ENCODE assay signal across 7 mouse cellular contexts in the genomic region with DNA sequence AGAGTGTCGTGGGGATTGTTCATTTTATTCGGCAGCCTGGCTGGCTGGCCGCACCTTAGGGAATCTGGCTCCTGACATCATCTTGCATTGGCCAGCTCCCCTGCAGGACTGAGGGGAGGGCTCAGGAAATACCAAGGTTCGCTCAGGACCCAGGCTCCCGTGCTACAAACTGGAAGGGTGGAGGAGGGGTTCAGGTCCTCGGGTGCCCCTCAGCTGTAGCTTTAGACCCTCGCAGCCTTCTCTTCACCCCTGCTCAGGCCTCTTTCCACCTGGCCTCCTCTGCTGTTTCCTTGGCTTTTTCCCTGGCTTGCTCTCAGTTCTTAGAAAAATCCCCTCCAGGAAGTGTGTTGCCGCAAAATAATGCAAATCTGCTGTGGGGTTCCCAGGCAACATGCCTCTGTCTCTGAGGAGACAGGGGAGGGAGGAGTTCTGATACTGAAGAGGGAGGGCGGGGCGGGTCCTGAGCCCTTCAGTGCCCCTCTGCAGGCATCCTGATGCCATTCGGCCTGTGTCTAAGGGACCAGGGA. TPM values are rescaled to one million over a fixed set of nuclear protein-coding genes. Genes with fewer than 3 reads are reported as not detected.
DNase-seq lines count a peak whose midpoint lies in the region; ATAC-seq and TF ChIP-seq lines count a peak whose summit lies in the region.

No protein-coding gene starts in this region.

- WGBS in forebrain, embryonic 15.5 days: 4% methylated on average over 11 of the region's 11 CpGs

- no peaks in the 10 kb centered on the region for H3K27me3 ChIP-seq in E14TG2a.4 (ENCODE audit: insufficient read depth, low read length)
- no peaks in the 10 kb centered on the region for H3K27me3 ChIP-seq in forebrain, embryonic 15.5 days

- TF ChIP-seq CTCF in E14TG2a.4 (conservative IDR thresholded peaks at IDR 0.05; ENCODE audit: low read length): no peak

- peak overlapping the region; percentile 58 for H3K27ac ChIP-seq in forebrain, embryonic 15.5 days (replicated peaks)

- peak; percentile 64; the same call in 1 of the 2 replicates for ATAC-seq in forebrain, embryonic 15.5 days (replicated peaks)
- peak; percentile 27; the same call in 1 of the 2 replicates for ATAC-seq in megakaryocyte progenitor cell, adult 5-6 weeks (replicated peaks; ENCODE audit: poor library complexity)

- H3K4me2 ChIP-seq in forebrain, embryonic 15.5 days (replicated peaks): peak overlapping the region; percentile 38

- no peaks in the 10 kb centered on the region for H3K36me3 ChIP-seq in E14TG2a.4 (ENCODE audit: insufficient read depth, low read length)
- no peaks in the 10 kb centered on the region for H3K36me3 ChIP-seq in forebrain, embryonic 15.5 days

- peak overlapping the region; percentile 33; the same call in 1 of the 2 replicates for H3K9ac ChIP-seq in forebrain, embryonic 15.5 days (replicated peaks)

- no peaks in the 10 kb centered on the region for H3K9me3 ChIP-seq in E14TG2a.4 (ENCODE audit: low read length)
- H3K9me3 ChIP-seq in forebrain, embryonic 15.5 days: no peaks in the 10 kb centered on the region

- H3K4me1 ChIP-seq in E14TG2a.4 (replicated peaks; ENCODE audit: low read depth, low read length): peaks cover 87% of the 10 kb centered on the region
- H3K4me1 ChIP-seq in forebrain, embryonic 15.5 days: peaks cover 18% of the 10 kb centered on the region

- peak overlapping the region; percentile 70 for H3K4me3 ChIP-seq in E14TG2a.4 (replicated peaks; ENCODE audit: low read length)
- H3K4me3 ChIP-seq in forebrain, embryonic 15.5 days: 0 out of 2 replicates have a peak overlapping the region, but pooled peaks have one; percentile 0

- DNase-seq in CD4-positive helper T cell, adult 2 months (ENCODE audit: low read depth, low spot score): peak; percentile 57
- DNase-seq in layer of hippocampus, adult 8-10 months (ENCODE audit: low spot score in 2 of 2): no peak
- no peak for DNase-seq in thymus, postnatal 4 days
- no peak for DNase-seq in layer of hippocampus, adult 9-10 months (ENCODE audit: low spot score)

RNA-seq across cellular contexts. Expression of gene Nfkbia, which starts 53.8 kb away (rescaled TPM):
- polyA plus RNA-seq in forebrain, embryonic 15.5 days (2015; fragmentation: Nextera tagmentation; extraction: Ambion mirVana): 56.2 and 59.4 TPM in 2 replicates
- total RNA-seq in megakaryocyte progenitor cell, adult 5-6 weeks (2015): 40.6 and 85.4 TPM in 2 replicates
- 36.4 and 69.6 TPM in 2 replicates for total RNA-seq in megakaryocyte progenitor cell, adult 5-6 weeks (2017)
- total RNA-seq in layer of hippocampus, adult 8-10 months (2022): 10 to 100 TPM; 23.8 to 46.1 (median 33.3) TPM

RNA-seq across cellular contexts. Expression of gene Psma6, which starts 54.7 kb away (rescaled TPM):
- polyA plus RNA-seq in forebrain, embryonic 15.5 days (2015; fragmentation: Nextera tagmentation; extraction: Ambion mirVana): 445 and 446 TPM in 2 replicates
- 372 and 397 TPM in 2 replicates for total RNA-seq in megakaryocyte progenitor cell, adult 5-6 weeks (2015)
- total RNA-seq in megakaryocyte progenitor cell, adult 5-6 weeks (2017): 362 TPM in 2 replicates
- total RNA-seq in layer of hippocampus, adult 8-10 months (2022): 100 to 1,000 TPM; 139 to 158 (median 150) TPM
